Mouse (Mus musculus): ENCODE data around the gene Snx32.

The Snx32 gene

DNA sequence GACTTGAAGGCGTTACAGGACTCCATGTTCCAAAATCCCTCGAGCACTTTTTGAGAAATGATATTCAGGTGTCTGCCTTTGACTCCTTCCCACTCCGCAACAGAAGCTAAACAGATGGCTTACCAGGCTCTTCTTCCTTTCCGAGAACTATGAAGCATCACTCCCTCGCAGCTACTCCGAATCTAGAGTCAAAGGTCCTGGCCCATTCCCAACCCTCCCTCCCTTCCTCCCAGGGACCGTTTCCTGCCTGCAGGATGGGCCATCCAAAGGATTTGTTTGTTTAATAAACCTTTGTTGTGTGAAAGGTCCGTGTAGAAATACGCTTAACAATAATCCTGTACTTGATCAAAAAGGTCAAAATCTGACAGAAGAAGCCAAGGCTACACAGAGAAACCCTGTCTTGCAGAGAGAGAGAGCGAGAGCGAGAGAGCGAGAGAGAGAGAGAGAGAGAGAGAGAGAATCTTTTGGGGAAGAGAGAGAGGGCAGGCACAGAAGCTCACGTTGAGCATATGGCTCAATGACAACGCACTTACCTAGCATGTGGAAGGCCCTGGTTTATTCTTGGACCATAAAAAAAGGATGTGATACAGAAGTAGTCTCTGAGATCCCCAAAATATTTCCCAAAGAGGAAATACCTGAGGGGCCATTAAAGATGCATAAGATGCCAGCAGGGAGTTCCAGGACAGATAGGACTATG, 52.4 kb downstream of the Snx32 start, which contains the start of gene Ccdc85b:
Gene Ccdc85b, minus strand, starts transcription at position 149 of the 697 bp plus-strand sequence.
- DNase-seq (ENCODE audit: low spot score): no peak

DNA sequence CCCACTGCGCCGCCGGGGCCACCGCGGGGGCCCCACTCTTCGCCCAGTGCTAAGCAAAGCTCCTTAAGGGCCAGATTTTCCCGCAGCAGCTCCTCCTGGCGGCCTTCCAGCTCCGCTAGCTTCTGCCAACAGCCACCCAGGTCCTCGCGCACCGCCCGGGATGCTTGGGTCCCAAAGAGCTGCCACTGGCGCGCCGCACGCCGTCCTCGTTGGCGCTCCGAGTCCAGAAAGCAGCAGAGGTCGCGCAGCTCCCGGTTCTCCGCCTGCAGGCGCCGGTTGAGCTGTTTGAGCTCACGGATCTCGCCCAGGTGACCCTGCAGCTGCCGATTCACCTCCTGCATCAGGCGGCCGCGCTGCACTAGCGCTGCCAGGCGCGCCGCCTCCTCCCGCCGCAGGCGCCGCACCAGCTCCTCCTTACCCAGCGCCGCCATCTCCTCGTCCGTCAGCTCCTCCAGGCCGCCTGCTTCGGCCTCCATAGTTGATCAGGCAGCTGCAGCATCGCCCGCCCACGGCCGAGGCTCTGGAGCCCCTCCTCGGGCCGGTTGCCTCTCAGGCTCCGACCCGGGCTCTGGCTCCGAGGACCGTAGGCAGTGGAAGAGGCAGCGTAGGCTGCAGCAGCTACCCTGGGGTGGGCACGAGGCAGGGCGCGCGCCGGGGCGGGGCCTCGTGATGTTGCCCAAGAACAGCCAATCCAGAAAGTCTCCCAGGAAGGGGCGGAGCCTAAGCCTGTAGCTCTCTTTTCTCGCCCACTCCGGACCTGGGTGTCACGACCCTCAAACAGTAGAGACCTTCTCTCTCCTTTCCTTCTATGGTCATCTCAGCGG, 53.2 kb downstream of the Snx32 start:
- DNase-seq (ENCODE audit: low spot score): peak; percentile 93

DNA sequence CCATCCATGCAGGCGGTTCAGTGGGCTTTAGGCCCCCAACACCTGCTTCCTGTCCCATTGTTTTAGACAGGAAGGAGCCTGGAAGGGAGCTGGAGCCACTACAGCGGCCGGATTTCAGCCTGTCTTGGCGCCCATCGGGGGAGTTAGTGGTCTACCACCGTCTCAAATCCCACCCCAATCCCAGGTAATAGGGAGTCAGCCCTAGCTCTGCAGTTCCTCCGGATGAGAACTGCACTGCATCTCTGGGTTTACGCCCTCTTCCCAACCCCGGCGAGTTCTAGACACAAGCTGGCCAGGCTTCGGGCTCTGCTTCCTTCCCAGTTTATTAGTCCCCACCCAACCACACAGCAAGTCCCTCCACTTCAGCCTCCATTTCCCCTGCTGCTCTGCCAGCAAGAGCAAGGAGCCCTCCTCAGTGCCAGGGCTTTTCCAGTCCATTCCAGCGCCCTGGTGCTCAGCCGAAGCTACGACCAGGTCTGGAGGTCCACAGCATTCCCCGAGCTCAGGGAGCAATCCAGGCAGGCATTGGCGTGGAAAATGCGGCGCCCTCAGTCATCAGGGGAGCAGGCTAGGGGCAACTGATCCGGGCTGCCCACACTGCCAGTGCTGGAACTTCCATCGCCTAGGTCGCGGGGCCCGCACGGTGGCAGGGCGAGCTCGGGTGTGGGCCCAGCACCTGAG, 54.0 kb downstream of the Snx32 start:
- no peak for DNase-seq (ENCODE audit: low spot score)

DNA sequence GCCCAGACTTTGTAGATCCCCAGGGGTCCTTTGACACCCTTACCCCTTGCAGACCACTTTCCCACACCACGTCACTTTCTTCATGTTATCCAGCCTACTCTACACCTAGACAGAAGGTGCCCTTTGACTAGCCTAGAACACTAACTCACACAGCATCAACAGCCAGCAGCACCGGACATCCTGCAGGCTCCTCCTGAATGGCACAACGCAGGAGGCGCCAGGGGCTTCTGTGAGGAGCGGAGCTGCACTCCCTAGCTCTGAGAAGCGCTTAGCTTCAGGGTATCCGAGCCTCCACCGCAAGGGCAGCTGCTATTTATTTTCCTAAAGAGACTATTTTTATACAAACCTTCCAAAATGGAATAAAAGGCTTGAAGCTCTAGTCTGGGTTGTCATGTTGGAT, 54.8 kb downstream of the Snx32 start:
- DNase-seq (ENCODE audit: low spot score): no peak

GRCm38 (mm10) chr19:5455037-5455436, 55.3 kb downstream of the Snx32 start:
- DNase-seq (ENCODE audit: low spot score): no peak

DNA sequence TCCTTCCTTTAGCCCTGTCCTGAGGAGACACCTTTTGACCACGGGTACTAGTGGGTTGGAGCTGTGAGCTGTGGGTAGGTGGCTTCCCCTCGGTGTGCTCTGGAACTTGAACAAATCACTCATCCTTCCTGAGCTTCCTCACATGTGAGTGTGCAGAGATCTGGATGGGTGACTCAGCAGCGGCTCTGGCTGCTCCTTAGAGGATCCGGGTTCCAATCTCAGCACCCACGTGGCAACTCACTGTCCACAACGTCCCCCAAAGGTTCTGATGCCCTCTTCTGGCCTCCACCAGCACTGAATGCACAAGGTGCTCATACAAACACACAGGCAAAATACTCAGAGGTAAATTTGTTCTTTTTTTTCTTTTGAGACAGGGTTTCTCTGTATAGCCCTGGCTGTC, 58.6 kb downstream of the Snx32 start:
- DNase-seq (ENCODE audit: low spot score): no peak

- DNase-seq (ENCODE audit: low spot score): no peak
Measured at GRCm38 (mm10) chr19:5449673-5450072, 60.7 kb downstream of the Snx32 start.

GRCm38 (mm10) chr19:5448354-5449150, 61.8 kb downstream of the Snx32 start:
- no peak for DNase-seq (ENCODE audit: low spot score)

DNA sequence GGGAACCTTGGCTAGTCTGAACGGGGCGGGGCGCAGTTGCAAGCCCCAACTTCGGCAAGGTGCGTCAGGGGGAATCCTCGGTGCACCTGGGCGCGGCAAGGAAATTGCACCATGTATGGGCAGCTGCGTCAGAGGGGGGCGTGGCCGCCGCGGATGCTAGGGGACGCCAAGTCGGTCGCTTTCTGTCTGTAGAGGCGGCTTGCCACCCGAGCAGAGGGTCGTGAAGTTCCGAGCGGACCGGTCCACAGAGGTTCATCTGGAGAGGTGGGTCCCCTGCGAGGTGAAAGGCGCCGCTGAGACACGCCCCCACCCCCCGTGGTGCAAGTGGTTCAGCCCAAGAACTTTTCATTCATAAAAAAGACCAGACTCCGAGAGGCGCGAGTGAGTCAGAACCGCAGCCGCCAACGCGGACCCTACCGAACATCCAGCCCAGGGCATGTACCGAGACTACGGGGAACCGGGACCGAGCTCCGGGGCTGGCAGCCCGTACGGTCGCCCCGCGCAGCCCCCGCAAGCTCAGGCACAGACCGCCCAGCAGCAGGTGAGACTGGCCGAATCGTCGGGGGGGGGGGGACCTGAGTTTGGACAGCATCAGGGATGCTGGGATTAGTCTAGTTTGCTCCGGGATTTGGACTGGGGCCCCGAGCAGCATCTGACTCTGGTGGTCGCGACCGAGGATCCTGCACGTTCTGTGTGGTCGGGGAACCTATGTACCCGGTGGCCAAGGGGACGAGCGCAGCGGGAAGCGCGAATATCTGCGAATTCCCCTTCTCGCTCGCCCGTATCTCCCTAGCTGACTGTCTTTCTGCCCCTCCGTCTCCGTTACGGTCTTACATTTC, 62.6 kb downstream of the Snx32 start, which contains the start of gene Fosl1:
Gene Fosl1, plus strand, starts transcription at position 33 of the 839 bp plus-strand sequence.
- peak; percentile 64 for DNase-seq (ENCODE audit: low spot score)

GRCm38 (mm10) chr19:5445747-5446146, 64.6 kb downstream of the Snx32 start:
- no peak for DNase-seq (ENCODE audit: low spot score)

DNA sequence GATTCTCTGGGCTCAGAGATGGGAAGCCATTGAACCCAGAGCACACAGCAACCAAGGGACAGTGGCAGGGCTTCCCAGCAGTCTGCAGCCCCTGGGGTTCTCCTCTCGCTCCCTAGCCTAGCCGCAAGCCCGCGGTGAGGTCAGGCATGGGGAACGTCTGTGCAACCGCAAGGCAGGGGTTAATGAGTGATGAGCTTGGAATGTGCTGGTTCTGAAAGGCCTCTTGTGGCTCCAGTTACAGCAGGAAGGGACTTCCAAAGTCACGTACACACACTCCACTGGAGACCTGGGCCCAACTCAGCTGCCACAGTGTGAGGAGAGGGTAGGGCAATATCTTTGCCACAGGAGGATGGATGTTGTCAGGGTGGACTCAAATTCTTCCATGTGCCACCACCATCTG, 65.4 kb downstream of the Snx32 start:
- no peak for DNase-seq (ENCODE audit: low spot score)

DNA sequence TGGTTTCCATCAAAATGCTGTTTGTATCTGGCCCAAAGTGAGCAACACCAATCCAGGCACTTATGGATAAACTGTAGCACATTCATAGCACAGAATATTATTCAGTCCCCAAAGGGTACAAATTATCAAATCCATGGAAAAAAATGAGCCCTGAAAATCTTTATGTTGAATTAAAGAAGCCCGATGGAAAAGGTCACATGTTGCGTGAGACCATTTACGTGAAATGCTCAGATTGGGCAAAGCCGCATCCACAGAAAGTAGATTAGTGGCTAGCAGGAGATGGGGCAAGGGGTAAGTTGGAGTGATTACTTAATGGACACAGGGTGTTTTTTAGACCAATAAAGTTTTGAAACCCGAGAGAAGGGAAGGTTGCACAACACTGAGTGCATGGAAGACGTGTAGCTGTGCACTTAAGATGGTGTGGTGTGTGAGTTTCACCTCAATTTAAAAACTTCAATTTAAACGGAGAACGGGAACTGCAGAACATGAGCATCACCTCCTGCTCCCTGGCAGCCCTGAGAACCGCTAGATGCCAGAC, 65.9 kb downstream of the Snx32 start:
- DNase-seq (ENCODE audit: low spot score): no peak

Data from ovary, postnatal 36 days (tissue).